ENCODE assay signal across 11 mouse cellular contexts in the genomic region with DNA sequence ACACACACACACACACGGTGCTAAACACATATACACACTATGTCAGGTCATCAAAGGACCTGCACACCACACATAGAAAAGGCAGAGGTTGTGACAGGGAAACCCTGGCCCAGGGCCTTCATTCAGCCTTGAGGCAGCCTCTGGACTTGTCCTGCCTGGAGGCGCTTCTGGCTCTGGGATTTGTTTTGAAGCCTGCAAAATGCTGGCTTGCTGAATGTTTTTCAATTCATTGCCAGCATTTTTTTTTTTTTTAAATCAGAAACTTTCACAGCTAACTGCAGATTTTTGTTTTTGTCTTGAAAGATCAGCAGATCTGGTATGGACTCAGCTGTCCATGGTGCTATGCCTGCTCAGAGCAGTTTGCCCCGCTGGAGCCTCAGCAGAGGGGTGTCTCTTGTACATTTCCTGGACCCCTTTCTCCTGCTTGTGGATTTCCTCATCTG. TPM values are rescaled to one million over a fixed set of nuclear protein-coding genes. Genes with fewer than 3 reads are reported as not detected.
A peak's percentile ranks its signal among the peaks of the same experiment; 100 is the strongest.
DNase-seq lines count a peak whose midpoint lies in the region; ATAC-seq and TF ChIP-seq lines count a peak whose summit lies in the region.
"Had no signal": no experiment of that assay in that cellular context is flagged by ENCODE, and none has a peak within 500 bp of the region (broad histone marks: within the 10 kb centered on the region; RNA-seq: fewer than 3 reads in every experiment).

No protein-coding gene starts in this region.

- ATAC-seq in hindbrain, embryonic 12.5 days (ENCODE audit: low FRiP score) = no peak
- no peak for ATAC-seq in hindbrain, embryonic 16.5 days
- ATAC-seq in lung, postnatal 0 days = peak; percentile 68

- H3K9me3 ChIP-seq in hindbrain, embryonic 12.5 days (replicated peaks) = no peaks in the 10 kb centered on the region
- H3K9me3 ChIP-seq in hindbrain, embryonic 16.5 days (ENCODE audit: control insufficient read depth, low read length) = no peaks in the 10 kb centered on the region
- no peaks in the 10 kb centered on the region for H3K9me3 ChIP-seq in embryonic facial prominence, embryonic 10.5 days
- H3K9me3 ChIP-seq in lung, postnatal 0 days (ENCODE audit: low read length) = no peaks in the 10 kb centered on the region
- H3K9me3 ChIP-seq: forebrain, embryonic 10.5 days; G1E; liver, embryonic 13.5 days had no signal

- DNase-seq in adrenal gland, postnatal 14 days = peak; percentile 81
- no peak for DNase-seq in embryonic facial prominence, embryonic 10.5 days (ENCODE audit: low spot score)
- peak; percentile 52 for DNase-seq in lung, postnatal 0 days (ENCODE audit: low spot score)
- DNase-seq in urinary bladder, postnatal 36 days (ENCODE audit: low spot score in 2 of 2) = no peak
- DNase-seq in left cerebral cortex, postnatal 36 days (ENCODE audit: low spot score in 2 of 2) = no peak
- DNase-seq: liver, embryonic 13.5 days had no signal

- no peak for TF ChIP-seq EP300 in lung, postnatal 0 days (IDR thresholded peaks at IDR 0.05)

- no peak for TF ChIP-seq CTCF in lung, postnatal 0 days (IDR thresholded peaks at IDR 0.05)

- intact Hi-C loops in left cerebral cortex, postnatal 36 days (cut with DNase I) = no loop called here

- H3K9ac ChIP-seq in hindbrain, embryonic 12.5 days = no peak overlapping the region
- H3K9ac ChIP-seq in hindbrain, embryonic 16.5 days (ENCODE audit: low read depth, low read length) = no peak overlapping the region
- no peak overlapping the region for H3K9ac ChIP-seq in lung, postnatal 0 days (replicated peaks; ENCODE audit: low read depth)
- H3K9ac ChIP-seq: liver, embryonic 13.5 days had no signal

- no peaks in the 10 kb centered on the region for H3K27me3 ChIP-seq in hindbrain, embryonic 12.5 days
- no peaks in the 10 kb centered on the region for H3K27me3 ChIP-seq in hindbrain, embryonic 16.5 days (replicated peaks; ENCODE audit: control insufficient read depth, insufficient read depth, low read length)
- H3K27me3 ChIP-seq in embryonic facial prominence, embryonic 10.5 days (replicated peaks; ENCODE audit: low read depth, poor library complexity, severe bottlenecking) = no peaks in the 10 kb centered on the region
- no peaks in the 10 kb centered on the region for H3K27me3 ChIP-seq in lung, postnatal 0 days (replicated peaks; ENCODE audit: insufficient read depth, low read length)
- H3K27me3 ChIP-seq: liver, embryonic 13.5 days had no signal

- no peaks in the 10 kb centered on the region for H3K36me3 ChIP-seq in hindbrain, embryonic 12.5 days
- H3K36me3 ChIP-seq in hindbrain, embryonic 16.5 days (ENCODE audit: control insufficient read depth, insufficient read depth, low read length) = no peaks in the 10 kb centered on the region
- H3K36me3 ChIP-seq in embryonic facial prominence, embryonic 10.5 days (replicated peaks) = no peaks in the 10 kb centered on the region
- H3K36me3 ChIP-seq in lung, postnatal 0 days (ENCODE audit: insufficient read depth, low read length) = no peaks in the 10 kb centered on the region
- H3K36me3 ChIP-seq: forebrain, embryonic 10.5 days; G1E; liver, embryonic 13.5 days had no signal

- H3K4me3 ChIP-seq in hindbrain, embryonic 12.5 days = no peak overlapping the region
- H3K4me3 ChIP-seq in hindbrain, embryonic 16.5 days (ENCODE audit: low read length) = no peak overlapping the region
- no peak overlapping the region for H3K4me3 ChIP-seq in embryonic facial prominence, embryonic 10.5 days
- no peak overlapping the region for H3K4me3 ChIP-seq in lung, postnatal 0 days (ENCODE audit: low read depth, low read length)
- H3K4me3 ChIP-seq: forebrain, embryonic 10.5 days; liver, embryonic 13.5 days had no signal

- peak overlapping the region; percentile 30; the same call in 1 of the 2 replicates for H3K27ac ChIP-seq in hindbrain, embryonic 12.5 days
- no peak overlapping the region for H3K27ac ChIP-seq in hindbrain, embryonic 16.5 days (ENCODE audit: low read depth, low read length)
- H3K27ac ChIP-seq in embryonic facial prominence, embryonic 10.5 days (replicated peaks) = 0 out of 2 replicates have a peak overlapping the region, but pooled peaks have one; percentile 10
- no peak overlapping the region for H3K27ac ChIP-seq in lung, postnatal 0 days (ENCODE audit: low read length)
- H3K27ac ChIP-seq: forebrain, embryonic 10.5 days; liver, embryonic 13.5 days had no signal

- no peak overlapping the region for H3K4me2 ChIP-seq in hindbrain, embryonic 12.5 days (replicated peaks)
- H3K4me2 ChIP-seq in hindbrain, embryonic 16.5 days (ENCODE audit: low read length) = no peak overlapping the region
- H3K4me2 ChIP-seq in lung, postnatal 0 days (replicated peaks; ENCODE audit: low read depth, low read length) = no peak overlapping the region
- H3K4me2 ChIP-seq: liver, embryonic 13.5 days had no signal

- peaks cover 3% of the 10 kb centered on the region; the same call in 1 of the 2 replicates for H3K4me1 ChIP-seq in hindbrain, embryonic 12.5 days
- no peaks in the 10 kb centered on the region for H3K4me1 ChIP-seq in hindbrain, embryonic 16.5 days (ENCODE audit: control insufficient read depth, insufficient read depth, low read depth, low read length)
- H3K4me1 ChIP-seq in embryonic facial prominence, embryonic 10.5 days = peaks cover 23% of the 10 kb centered on the region
- H3K4me1 ChIP-seq in lung, postnatal 0 days (ENCODE audit: insufficient read depth, low read depth, low read length) = no peaks in the 10 kb centered on the region; the same call in 1 of the 2 replicates
- H3K4me1 ChIP-seq: liver, embryonic 13.5 days had no signal

- 71% methylated on average over 3 of the region's 3 CpGs for WGBS in hindbrain, embryonic 12.5 days
- 80% methylated on average over 3 of the region's 3 CpGs for WGBS in hindbrain, embryonic 16.5 days
- WGBS in embryonic facial prominence, embryonic 10.5 days = 76% methylated on average over 3 of the region's 3 CpGs
- WGBS in lung, postnatal 0 days = 37% methylated on average over 3 of the region's 3 CpGs

RNA-seq across cellular contexts. Expression of gene Slco2b1, which starts 11.4 kb away (rescaled TPM):
- 3.2 and 3.8 TPM in 2 replicates for polyA plus RNA-seq in hindbrain, embryonic 12.5 days (2016; fragmentation: Nextera tagmentation; extraction: Ambion mirVana)
- 6.7 and 7.5 TPM in 2 replicates for polyA plus RNA-seq in hindbrain, embryonic 16.5 days (2015; fragmentation: Nextera tagmentation; extraction: Ambion mirVana)
- total RNA-seq in adrenal gland, postnatal 14 days (2021) = 19.8 and 26.8 TPM in 2 replicates
- polyA plus RNA-seq in embryonic facial prominence, embryonic 10.5 days (2016; fragmentation: Nextera tagmentation; extraction: Ambion mirVana) = 1.2 and 1.7 TPM in 2 replicates
- polyA plus RNA-seq in lung, postnatal 0 days (2015; fragmentation: Nextera tagmentation; extraction: Ambion mirVana) = 3.8 and 3.9 TPM in 2 replicates
- 10 to 100 TPM; 11.7 to 14.2 TPM for total RNA-seq in left cerebral cortex, postnatal 36 days (2021)

RNA-seq across cellular contexts. Expression of gene Olfr520, which starts 30.3 kb away (rescaled TPM):
- polyA plus RNA-seq in hindbrain, embryonic 12.5 days (2016; fragmentation: Nextera tagmentation; extraction: Ambion mirVana) = not detected in 2 replicates
- polyA plus RNA-seq in hindbrain, embryonic 16.5 days (2015; fragmentation: Nextera tagmentation; extraction: Ambion mirVana) = not detected in 2 replicates
- not detected in 2 replicates for total RNA-seq in adrenal gland, postnatal 14 days (2021)
- polyA plus RNA-seq in embryonic facial prominence, embryonic 10.5 days (2016; fragmentation: Nextera tagmentation; extraction: Ambion mirVana) = not detected in 2 replicates
- not detected in 2 replicates for polyA plus RNA-seq in lung, postnatal 0 days (2015; fragmentation: Nextera tagmentation; extraction: Ambion mirVana)
- not detected for total RNA-seq in left cerebral cortex, postnatal 36 days (2021)
- polyA plus RNA-seq: forebrain, embryonic 10.5 days; G1E; large intestine, adult 2 months; liver, embryonic 13.5 days had no signal

Comparison
In these comparisons a context has a peak if more than half of its experiments do, and no peak if none do; other contexts are left out.
1. H3K27ac ChIP-seq: peak in hindbrain, embryonic 12.5 days (single experiment) and embryonic facial prominence, embryonic 10.5 days (single experiment); none in hindbrain, embryonic 16.5 days (single experiment) and lung, postnatal 0 days (single experiment).
2. DNase-seq: peak in adrenal gland, postnatal 14 days (single experiment) and lung, postnatal 0 days (single experiment); none in embryonic facial prominence, embryonic 10.5 days (single experiment), urinary bladder, postnatal 36 days (0 of 2) and left cerebral cortex, postnatal 36 days (0 of 2).